Mouse (Mus musculus): ENCODE measurements around the gene Ugt1a6b. TPM values are rescaled to one million over a fixed set of nuclear protein-coding genes. Genes with fewer than 3 reads are reported as not detected.
A peak's percentile ranks its signal among the peaks of the same experiment; 100 is the strongest.
"Not testable (repeated sequence)": the region's sequence is repeated elsewhere in the genome, so short reads cannot be mapped to it uniquely, and the experiment has no call there.

Gene Ugt1a6b
- polyA plus RNA-seq (2015; fragmentation: Nextera tagmentation; extraction: Ambion mirVana): 0.29 and 0.36 TPM in 2 replicates

DNA sequence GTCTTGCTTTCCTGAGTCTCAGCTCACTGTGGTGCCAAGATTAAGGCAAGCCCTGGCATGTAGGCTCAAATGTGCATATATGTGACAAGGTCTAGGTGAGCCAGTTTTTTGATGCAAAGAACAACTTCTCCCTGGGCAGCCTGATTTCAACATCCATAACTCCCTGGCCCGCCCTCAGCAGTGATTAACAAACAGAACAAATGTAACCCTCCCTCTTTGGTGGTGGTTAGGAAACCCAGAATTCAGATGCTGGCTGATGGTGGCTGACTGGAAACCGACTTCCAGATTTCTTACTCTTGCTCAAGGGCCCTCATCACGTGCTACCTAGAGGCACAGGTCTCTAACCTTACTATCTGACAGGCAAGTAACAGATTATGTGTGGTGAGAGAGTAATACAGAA is at the start of gene Ugt1a6b:
Ugt1a6b (plus strand) TSS at position 234 of the 400 bp plus-strand sequence.
- H3K4me3 ChIP-seq (replicated peaks); H3K27me3 ChIP-seq (replicated peaks); H3K36me3 ChIP-seq; H3K4me1 ChIP-seq (replicated peaks); H3K9ac ChIP-seq; H3K9me3 ChIP-seq; H3K4me2 ChIP-seq (replicated peaks); ATAC-seq; H3K27ac ChIP-seq: not testable (repeated sequence)
- WGBS: 55% methylated on average over 3 of the region's 3 CpGs

DNA sequence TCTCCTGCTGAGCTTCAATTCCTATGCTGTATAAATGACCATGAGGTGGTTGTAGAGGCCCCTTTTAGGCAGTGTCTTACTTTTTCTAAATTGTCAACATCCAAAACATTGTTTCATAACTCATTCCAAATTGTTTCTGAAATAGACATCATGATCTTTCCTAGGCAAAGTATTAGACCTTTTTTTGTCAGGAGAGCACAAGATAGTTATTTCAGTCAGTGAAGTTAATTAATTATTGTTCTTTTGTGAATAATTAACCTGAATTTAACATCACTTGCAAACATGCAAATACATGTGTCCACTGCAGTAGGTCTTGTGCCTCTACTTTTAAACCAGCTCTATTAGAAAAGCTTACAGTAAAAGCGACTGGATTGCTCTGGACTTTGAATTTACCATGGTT is 48.0 kb upstream of the Ugt1a6b start, which contains the start of gene Ugt1a10:
Ugt1a10 (plus strand) TSS at position 301 of the 400 bp plus-strand sequence.
- Histone ChIP-seq H3K9ac (no peak within 1 kb of the TSS), H3K27me3 (replicated peaks) (no peaks in the 10 kb centered on the region), H3K27ac (no peak within 1 kb of the TSS), H3K4me1 (replicated peaks) (no peaks in the 10 kb centered on the region), H3K9me3 (no peaks in the 10 kb centered on the region), H3K36me3 (no peaks in the 10 kb centered on the region), H3K4me2 (replicated peaks) (no peak within 1 kb of the TSS), H3K4me3 (replicated peaks) (no peak within 1 kb of the TSS)
- WGBS: 71% methylated on average over 1 of the region's 1 CpGs
- ATAC-seq: no peak

GRCm38 (mm10) chr1:88066472-88067102 is 36.5 kb upstream of the Ugt1a6b start:
- not testable (repeated sequence) for H3K4me2 ChIP-seq (replicated peaks); H3K9me3 ChIP-seq; H3K4me1 ChIP-seq (replicated peaks); H3K27ac ChIP-seq; H3K9ac ChIP-seq; H3K27me3 ChIP-seq (replicated peaks); H3K36me3 ChIP-seq; ATAC-seq; H3K4me3 ChIP-seq (replicated peaks)
- WGBS: 85% methylated on average over 1 of the region's 2 CpGs

GRCm38 (mm10) chr1:88070495-88070894 is 32.6 kb upstream of the Ugt1a6b start, which contains the start of gene Ugt1a9:
Gene Ugt1a9 (plus strand): TSS chr1:88070800.
- H3K4me2 ChIP-seq (replicated peaks): no peak within 1 kb of the TSS
- no peak within 1 kb of the TSS for H3K9ac ChIP-seq
- H3K9me3 ChIP-seq: no peaks in the 10 kb centered on the region
- no peaks in the 10 kb centered on the region for H3K4me1 ChIP-seq (replicated peaks)
- H3K27me3 ChIP-seq (replicated peaks): no peaks in the 10 kb centered on the region
- no peak within 1 kb of the TSS for H3K4me3 ChIP-seq (replicated peaks)
- ATAC-seq: peak; percentile 69
- H3K27ac ChIP-seq: no peak within 1 kb of the TSS
- no peaks in the 10 kb centered on the region for H3K36me3 ChIP-seq
- WGBS: 49% methylated on average over 2 of the region's 2 CpGs

DNA sequence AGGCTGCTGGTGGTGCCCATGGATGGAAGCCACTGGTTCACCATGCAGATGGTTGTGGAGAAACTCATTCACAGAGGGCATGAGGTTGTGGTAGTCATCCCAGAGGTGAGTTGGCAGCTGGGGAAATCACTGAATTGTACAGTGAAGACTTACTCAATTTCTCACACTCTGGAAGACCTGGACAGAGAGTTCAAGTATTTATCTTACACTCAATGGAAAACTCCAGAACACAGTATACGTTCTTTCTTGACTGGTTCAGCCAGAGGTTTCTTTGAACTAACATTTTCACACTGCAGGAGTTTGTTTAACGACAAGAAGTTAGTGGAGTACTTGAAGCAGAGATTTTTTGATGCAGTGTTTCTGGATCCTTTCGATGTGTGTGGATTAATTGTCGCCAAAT is 32.1 kb upstream of the Ugt1a6b start:
- H3K4me2 ChIP-seq (replicated peaks): no peak overlapping the region
- 73% methylated on average over 4 of the region's 4 CpGs for WGBS
- no peaks in the 10 kb centered on the region for H3K4me1 ChIP-seq (replicated peaks)
- H3K27me3 ChIP-seq (replicated peaks): no peaks in the 10 kb centered on the region
- H3K4me3 ChIP-seq (replicated peaks): no peak overlapping the region
- ATAC-seq: no peak
- no peak overlapping the region for H3K27ac ChIP-seq
- no peaks in the 10 kb centered on the region for H3K9me3 ChIP-seq
- no peak overlapping the region for H3K9ac ChIP-seq
- H3K36me3 ChIP-seq: no peaks in the 10 kb centered on the region

GRCm38 (mm10) chr1:88074471-88074870 is 28.6 kb upstream of the Ugt1a6b start:
- Histone ChIP-seq H3K36me3 (no peaks in the 10 kb centered on the region), H3K4me3 (replicated peaks) (no peak overlapping the region), H3K9ac (no peak overlapping the region), H3K4me1 (replicated peaks) (no peaks in the 10 kb centered on the region), H3K9me3 (no peaks in the 10 kb centered on the region), H3K27me3 (replicated peaks) (no peaks in the 10 kb centered on the region), H3K27ac (no peak overlapping the region), H3K4me2 (replicated peaks) (no peak overlapping the region)
- no peak for ATAC-seq
- 76% methylated on average over 2 of the region's 2 CpGs for WGBS

- H3K27me3 ChIP-seq (replicated peaks): no peaks in the 10 kb centered on the region
- H3K27ac ChIP-seq: no peak overlapping the region
- no peaks in the 10 kb centered on the region for H3K36me3 ChIP-seq
- no peak for ATAC-seq
- no peaks in the 10 kb centered on the region for H3K9me3 ChIP-seq
- no peak overlapping the region for H3K4me2 ChIP-seq (replicated peaks)
- no peak overlapping the region for H3K9ac ChIP-seq
- 88% methylated on average over 1 of the region's 1 CpGs for WGBS
- no peak overlapping the region for H3K4me3 ChIP-seq (replicated peaks)
- no peaks in the 10 kb centered on the region for H3K4me1 ChIP-seq (replicated peaks)
These were observed 25.9 kb upstream of the Ugt1a6b start for GRCm38 (mm10) chr1:88077128-88077527.

DNA sequence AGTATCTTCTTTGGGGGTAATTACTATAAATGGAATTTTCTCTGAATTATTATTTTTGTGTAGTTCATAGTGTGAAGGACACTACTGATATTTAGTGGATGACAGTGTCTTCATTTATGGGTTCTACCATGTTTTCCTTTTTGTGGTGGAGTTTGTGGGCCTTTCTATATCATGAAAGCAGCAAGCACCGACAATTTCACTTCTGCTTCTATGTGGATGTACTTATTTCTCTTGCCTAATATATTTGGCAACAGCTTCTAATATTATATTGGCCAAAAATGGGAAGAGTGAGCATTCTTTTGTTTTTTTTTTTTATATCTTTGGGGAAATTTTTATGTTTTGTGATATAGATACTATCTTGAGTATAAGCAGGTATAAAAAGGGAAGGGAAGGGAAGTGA is 21.4 kb upstream of the Ugt1a6b start:
- WGBS: 89% methylated on average over 1 of the region's 1 CpGs
- Histone ChIP-seq H3K4me2 (replicated peaks) (no peak overlapping the region), H3K4me3 (replicated peaks) (no peak overlapping the region), H3K27ac (no peak overlapping the region), H3K4me1 (replicated peaks) (no peaks in the 10 kb centered on the region), H3K27me3 (replicated peaks) (no peaks in the 10 kb centered on the region), H3K9me3 (no peaks in the 10 kb centered on the region), H3K36me3 (no peaks in the 10 kb centered on the region), H3K9ac (no peak overlapping the region)
- no peak for ATAC-seq

DNA sequence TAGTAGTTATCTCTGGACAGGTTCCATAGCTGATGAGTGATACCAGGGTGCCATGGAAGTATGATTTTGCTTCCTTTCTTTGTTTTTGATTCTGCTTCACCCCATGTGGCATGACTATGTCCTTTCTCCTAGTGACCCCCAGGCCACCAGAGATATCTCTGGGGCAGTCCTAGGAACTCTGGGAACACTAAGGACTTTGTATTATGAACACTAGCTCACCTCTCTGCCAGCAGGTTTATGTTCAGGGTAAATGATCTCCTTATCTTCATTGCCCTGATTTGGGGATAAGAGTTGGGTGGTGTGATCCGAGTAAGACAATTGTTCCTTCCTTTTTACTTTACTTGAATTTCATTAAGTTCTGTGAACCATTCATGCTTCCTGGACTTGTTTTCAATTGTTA is 16.9 kb upstream of the Ugt1a6b start:
- H3K27me3 ChIP-seq (replicated peaks): no peaks in the 10 kb centered on the region
- H3K4me1 ChIP-seq (replicated peaks): no peaks in the 10 kb centered on the region
- H3K36me3 ChIP-seq: no peaks in the 10 kb centered on the region
- H3K4me3 ChIP-seq (replicated peaks): no peak overlapping the region
- H3K9ac ChIP-seq: no peak overlapping the region
- H3K4me2 ChIP-seq (replicated peaks): no peak overlapping the region
- no peaks in the 10 kb centered on the region for H3K9me3 ChIP-seq
- no peak overlapping the region for H3K27ac ChIP-seq
- ATAC-seq: peak; percentile 89
- 46% methylated on average over 1 of the region's 1 CpGs for WGBS

DNA sequence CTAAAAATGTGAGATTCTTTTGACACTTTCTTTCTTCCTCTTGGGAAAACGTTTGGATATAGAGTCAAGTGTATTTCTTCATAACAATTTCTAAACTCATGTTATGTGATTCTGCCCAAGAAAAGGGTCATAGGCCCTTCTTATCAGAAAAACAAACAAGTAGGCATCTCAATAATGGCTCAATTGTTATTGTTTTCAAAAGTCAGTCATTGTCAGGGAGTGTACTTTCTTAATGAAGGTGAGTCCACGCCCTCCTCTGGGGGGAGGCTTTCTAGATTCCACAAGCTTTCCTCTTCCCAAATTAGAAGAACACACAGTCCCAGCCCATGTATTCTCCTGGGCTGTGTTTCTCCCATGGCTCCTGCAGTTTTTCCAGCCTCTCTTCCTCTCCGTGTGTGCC is 15.5 kb upstream of the Ugt1a6b start, which contains the start of gene Ugt1a8:
Ugt1a8 (plus strand) TSS at position 301 of the 400 bp plus-strand sequence.
- ATAC-seq: no peak
- 69% methylated on average over 3 of the region's 3 CpGs for WGBS
- H3K9me3 ChIP-seq: no peaks in the 10 kb centered on the region
- H3K36me3 ChIP-seq: no peaks in the 10 kb centered on the region
- no peak within 1 kb of the TSS for H3K4me2 ChIP-seq (replicated peaks)
- no peak within 1 kb of the TSS for H3K9ac ChIP-seq
- no peaks in the 10 kb centered on the region for H3K27me3 ChIP-seq (replicated peaks)
- 0 out of 2 replicates have a peak, but pooled peaks cover 2% of the 10 kb centered on the region for H3K4me1 ChIP-seq (replicated peaks)
- no peak within 1 kb of the TSS for H3K4me3 ChIP-seq (replicated peaks)
- no peak within 1 kb of the TSS for H3K27ac ChIP-seq

DNA sequence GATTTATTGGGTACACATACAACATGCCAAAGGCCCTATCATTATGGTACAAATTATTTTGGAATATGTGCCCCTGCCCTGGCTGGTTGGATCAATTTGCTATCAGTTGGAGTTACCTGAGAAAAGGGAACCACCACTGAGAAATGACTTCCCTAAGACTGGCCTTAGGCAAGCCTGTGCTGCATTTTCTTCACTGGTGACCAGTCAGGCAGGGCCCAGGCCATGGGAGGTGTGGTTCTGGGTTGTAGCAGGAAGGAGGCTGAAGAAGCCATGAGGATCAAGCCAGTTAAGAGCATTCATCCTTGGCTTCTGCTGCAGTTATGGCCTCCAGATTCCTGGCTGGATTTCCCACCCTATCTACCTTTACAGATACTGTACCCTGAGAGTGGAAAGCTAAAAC is 10.7 kb upstream of the Ugt1a6b start:
- Histone ChIP-seq H3K9me3 (no peaks in the 10 kb centered on the region), H3K4me1 (replicated peaks) (0 out of 2 replicates have a peak, but pooled peaks cover 2% of the 10 kb centered on the region), H3K27me3 (replicated peaks) (no peaks in the 10 kb centered on the region), H3K36me3 (no peaks in the 10 kb centered on the region), H3K4me3 (replicated peaks) (no peak overlapping the region), H3K9ac (no peak overlapping the region), H3K27ac (no peak overlapping the region), H3K4me2 (replicated peaks) (no peak overlapping the region)
- ATAC-seq: no peak

GRCm38 (mm10) chr1:88094270-88094676 is 8.8 kb upstream of the Ugt1a6b start:
- not testable (repeated sequence) for H3K4me1 ChIP-seq (replicated peaks); H3K27me3 ChIP-seq (replicated peaks); H3K4me3 ChIP-seq (replicated peaks); H3K9me3 ChIP-seq; H3K36me3 ChIP-seq; H3K9ac ChIP-seq
- WGBS: 73% methylated on average over 3 of the region's 3 CpGs
- ATAC-seq: peak; percentile 65
- H3K27ac ChIP-seq: peak overlapping the region; percentile 87
- peak overlapping the region; percentile 49; the same call in 1 of the 2 replicates for H3K4me2 ChIP-seq (replicated peaks)

DNA sequence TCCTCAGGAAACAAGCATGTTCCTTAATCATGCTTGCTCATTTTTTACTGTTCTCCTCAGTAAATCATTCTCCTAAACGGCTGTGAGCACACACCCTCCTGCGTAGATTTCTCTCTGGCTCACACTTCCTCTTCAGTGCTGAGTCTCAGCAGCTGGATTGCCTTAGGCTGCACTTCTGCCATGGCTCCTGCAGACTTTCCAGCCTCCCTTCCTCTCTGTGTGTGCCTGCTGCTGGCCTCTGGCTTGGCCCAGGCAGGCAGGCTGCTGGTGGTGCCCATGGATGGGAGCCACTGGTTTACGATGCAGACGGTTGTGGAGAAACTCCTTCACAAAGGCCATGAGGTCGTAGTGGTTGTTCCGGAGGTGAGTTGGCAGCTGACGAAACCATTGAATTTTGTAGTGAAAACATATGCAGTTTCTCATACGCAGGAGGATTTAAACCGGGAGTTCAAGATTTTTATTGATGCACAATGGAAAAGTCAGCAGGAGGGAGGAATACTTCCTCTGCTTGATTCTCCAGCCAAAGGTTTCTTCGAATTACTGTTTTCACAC is 8.0 kb upstream of the Ugt1a6b start, which contains the start of gene Ugt1a7c:
Ugt1a7c (plus strand) TSS at position 122 of the 552 bp plus-strand sequence.
- Histone ChIP-seq H3K4me2 (replicated peaks) (peak within 1 kb of the TSS; percentile 49), H3K9me3 (no peaks in the 10 kb centered on the region), H3K36me3 (no peaks in the 10 kb centered on the region), H3K4me3 (replicated peaks) (peak within 1 kb of the TSS; percentile 31), H3K27me3 (replicated peaks) (no peaks in the 10 kb centered on the region), H3K4me1 (replicated peaks) (0 out of 2 replicates have a peak, but pooled peaks cover 2% of the 10 kb centered on the region), H3K9ac (peak within 1 kb of the TSS; percentile 43), H3K27ac (peak within 1 kb of the TSS; percentile 87)
- WGBS: 21% methylated on average over 10 of the region's 10 CpGs
- peak; percentile 83 for ATAC-seq

Measured in intestine, embryonic 15.5 days (tissue).